Mouse (Mus musculus) olfactory bulb, adult 2 months (tissue): Measurements from ENCODE around the gene Sema4d. TPM values are rescaled to one million over a fixed set of nuclear protein-coding genes. Genes with fewer than 3 reads are reported as not detected.

ENCODE experiments used
- H3K27ac ChIP-seq: fragments of 200-500 bp; 2 replicates; pipeline ENCODE4 v1.5.1; 2012; ENCODE audit warnings: low read depth, low read length; ENCODE audit not compliant: insufficient read depth
- H3K4me1 ChIP-seq: fragments of 200-500 bp; 2 replicates; pipeline ENCODE4 v1.6.1; 2012; ENCODE audit warnings: low read length; ENCODE audit not compliant: control insufficient read depth, insufficient read depth
- H3K4me3 ChIP-seq: fragments of 200-500 bp; 2 replicates; pipeline ENCODE4 v1.5.1; 2012; ENCODE audit warnings: mild to moderate bottlenecking, low read depth, low read length, moderate library complexity; ENCODE audit not compliant: insufficient read depth
- CTCF ChIP-seq: fragments of 200-500 bp; IDR thresholded peaks from 2 replicates; pipeline ENCODE4 v1.5.1; 2012; ENCODE audit warnings: low read depth, mild to moderate bottlenecking, low read length, moderate library complexity; ENCODE audit not compliant: insufficient read depth
- POLR2A ChIP-seq: fragments of 200-500 bp; IDR thresholded peaks from 2 replicates; pipeline ENCODE4 v1.6.1; 2012; ENCODE audit warnings: mild to moderate bottlenecking, low read depth, low read length, moderate library complexity; ENCODE audit not compliant: insufficient read depth
- WGBS: fragments of 180-500 bp; shearing (Covaris S2); methylation state at CpG from one replicate; pipeline ENCODE4 v1.1.7; 2018; 5-methylcytosine and 5-hydroxymethylcytosine counted together
- polyA plus RNA-seq: library from polyadenylated mRNA; stranded (reverse); fragments of >200 nt; gene quantifications from 2 replicates; pipeline ENCODE4 v1.2.4, GENCODE M21; 2012; ENCODE audit warnings: low replicate concordance; ENCODE audit not compliant: missing spikeins, insufficient read depth, insufficient read length

Gene Sema4d
- polyA plus RNA-seq, 1 experiment: not detected

GRCm38 (mm10) chr13:51797899-51798746, 4.6 kb upstream of the Sema4d start:
- peak overlapping the region; percentile 19; the same call in 1 of the 2 replicates for H3K4me3 ChIP-seq
- 34% methylated on average over 8 of the region's 8 CpGs for WGBS
- TF ChIP-seq POLR2A (0 out of 2 replicates have a peak, but pooled peaks have one; percentile 40), CTCF (no peak)
- H3K4me1 ChIP-seq: peaks cover 35% of the 10 kb centered on the region
- H3K27ac ChIP-seq: peak overlapping the region; percentile 98

DNA sequence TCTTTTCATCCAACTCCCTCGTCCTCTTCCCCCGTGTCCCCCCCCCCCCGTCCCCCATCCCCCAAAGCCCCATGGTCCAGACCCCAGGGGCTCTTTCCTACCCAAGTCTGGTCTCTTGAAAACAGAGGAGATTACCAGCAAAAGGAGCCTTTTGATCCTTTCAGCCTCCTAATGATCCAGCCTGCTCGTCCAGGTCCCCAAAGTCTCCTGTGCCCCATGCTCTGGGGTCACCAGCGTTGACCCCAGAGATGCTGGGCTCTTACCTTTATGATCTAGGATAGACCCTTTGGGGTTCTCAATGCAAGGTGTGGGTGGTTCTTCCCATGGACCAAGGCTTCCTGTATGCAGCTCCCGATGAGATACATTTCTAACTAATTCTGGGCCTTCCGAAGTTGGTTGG, 401 bp upstream of the Sema4d start:
- H3K27ac ChIP-seq: no peak overlapping the region
- 53% methylated on average over 5 of the region's 7 CpGs for WGBS
- TF ChIP-seq POLR2A (no peak), CTCF (no peak)
- H3K4me3 ChIP-seq: no peak overlapping the region
- peaks cover 44% of the 10 kb centered on the region for H3K4me1 ChIP-seq

DNA sequence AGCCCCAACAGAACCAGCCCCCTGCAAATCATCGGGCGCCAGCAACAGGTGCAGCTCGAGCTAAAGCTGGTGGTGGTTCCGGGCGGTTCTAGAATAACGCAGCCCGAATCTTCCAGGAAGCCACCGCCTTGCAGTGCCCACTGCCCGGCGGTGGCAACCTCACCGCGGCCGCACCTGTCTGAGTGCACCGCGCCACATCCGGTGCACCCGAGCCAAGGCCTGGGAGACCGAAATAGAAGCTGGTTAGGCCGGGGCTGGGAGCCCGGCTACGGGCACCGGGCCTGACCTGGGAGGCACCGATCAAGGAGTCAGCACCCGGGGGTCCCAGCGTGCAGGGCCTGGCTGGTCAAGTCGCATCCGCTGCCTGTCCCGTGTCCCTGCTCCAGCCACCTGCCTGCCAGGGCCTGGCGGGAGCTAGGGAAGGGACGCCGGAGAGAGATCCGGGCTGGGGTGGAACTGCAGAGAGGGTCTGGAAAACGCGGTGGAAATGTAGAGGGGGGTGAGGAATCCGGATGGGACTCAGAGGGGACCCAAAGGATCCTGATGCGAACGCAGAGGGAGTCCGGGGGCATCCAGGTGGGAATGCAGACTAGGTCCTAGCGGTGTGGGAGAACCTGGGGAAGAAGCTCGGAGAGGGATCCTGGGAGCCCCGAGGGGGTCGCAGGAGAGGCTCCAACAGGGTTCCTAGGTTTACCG, 670 bp downstream of the Sema4d start:
- Histone ChIP-seq H3K4me1 (peaks cover 41% of the 10 kb centered on the region), H3K27ac (peak overlapping the region; percentile 74), H3K4me3 (peak overlapping the region; percentile 89)
- under 1% methylated on average over 43 of the region's 43 CpGs for WGBS
- TF ChIP-seq CTCF: no peak
- no peak; the same call in 1 of the 2 replicates for TF ChIP-seq POLR2A

DNA sequence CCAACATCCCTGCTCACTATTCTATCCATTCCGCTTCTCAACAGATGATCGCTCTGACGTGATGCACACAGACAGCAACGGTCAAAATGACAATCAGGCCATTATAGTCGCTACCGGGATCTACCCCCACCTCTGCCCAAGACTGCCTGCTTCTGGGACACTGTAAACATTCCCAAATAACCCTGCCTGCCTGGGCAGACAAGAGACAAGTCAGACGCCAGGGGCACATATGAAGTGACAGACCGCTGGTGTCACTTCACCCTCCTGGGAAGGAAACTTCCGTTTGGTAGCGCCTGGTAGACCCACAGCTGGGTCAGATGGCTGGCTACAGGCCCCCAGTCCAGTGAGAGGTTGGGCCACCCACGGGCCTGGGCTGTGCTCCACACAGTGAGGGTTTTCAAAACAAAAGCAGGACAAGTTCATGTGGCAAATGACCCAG, 1.4 kb downstream of the Sema4d start:
- Histone ChIP-seq H3K4me3 (peak overlapping the region; percentile 89), H3K27ac (peak overlapping the region; percentile 29; the same call in 1 of the 2 replicates), H3K4me1 (peaks cover 37% of the 10 kb centered on the region)
- WGBS: 24% methylated on average over 11 of the region's 11 CpGs
- TF ChIP-seq CTCF (no peak), POLR2A (no peak)

- 0 out of 2 replicates have a peak overlapping the region, but pooled peaks have one; percentile 29 for H3K27ac ChIP-seq
- TF ChIP-seq CTCF (no peak), POLR2A (no peak)
- 49% methylated on average over 3 of the region's 3 CpGs for WGBS
- peaks cover 39% of the 10 kb centered on the region for H3K4me1 ChIP-seq
- H3K4me3 ChIP-seq: peak overlapping the region; percentile 89
Observed at GRCm38 (mm10) chr13:51791604-51792003, 1.9 kb downstream of the Sema4d start.

- Histone ChIP-seq H3K4me3 (peak overlapping the region; percentile 89), H3K4me1 (peaks cover 34% of the 10 kb centered on the region), H3K27ac (no peak overlapping the region)
- TF ChIP-seq POLR2A (no peak), CTCF (no peak)
- WGBS: 50% methylated on average over 5 of the region's 5 CpGs
Observed at GRCm38 (mm10) chr13:51790793-51791192, 2.8 kb downstream of the Sema4d start.

GRCm38 (mm10) chr13:51787858-51788257, 5.7 kb downstream of the Sema4d start:
- Histone ChIP-seq H3K4me1 (peaks cover 50% of the 10 kb centered on the region), H3K4me3 (no peak overlapping the region), H3K27ac (no peak overlapping the region)
- TF ChIP-seq POLR2A (no peak), CTCF (no peak)
- 58% methylated on average over 2 of the region's 2 CpGs for WGBS

DNA sequence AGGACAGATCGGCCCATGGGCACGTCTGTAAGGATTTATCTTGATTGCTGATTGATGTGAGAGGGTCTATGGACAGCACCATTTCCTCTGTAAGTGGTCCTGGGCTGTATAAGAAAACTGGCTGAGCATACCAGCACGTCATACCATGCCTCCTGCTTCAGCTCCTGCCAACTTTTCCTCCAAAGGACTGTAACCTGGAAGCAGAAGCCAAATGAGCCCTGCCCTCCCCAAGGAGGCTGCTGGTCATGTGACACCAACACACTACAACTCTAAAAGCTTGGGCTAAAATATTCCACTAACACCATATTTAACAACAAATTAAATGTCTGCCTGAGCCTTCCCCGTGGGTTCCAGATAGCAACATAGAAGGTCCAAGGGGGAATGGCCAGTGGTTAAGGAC, 6.9 kb downstream of the Sema4d start:
- peaks cover 52% of the 10 kb centered on the region for H3K4me1 ChIP-seq
- no peak overlapping the region for H3K27ac ChIP-seq
- H3K4me3 ChIP-seq: no peak overlapping the region
- 85% methylated on average over 4 of the region's 4 CpGs for WGBS
- TF ChIP-seq POLR2A (no peak), CTCF (no peak)

DNA sequence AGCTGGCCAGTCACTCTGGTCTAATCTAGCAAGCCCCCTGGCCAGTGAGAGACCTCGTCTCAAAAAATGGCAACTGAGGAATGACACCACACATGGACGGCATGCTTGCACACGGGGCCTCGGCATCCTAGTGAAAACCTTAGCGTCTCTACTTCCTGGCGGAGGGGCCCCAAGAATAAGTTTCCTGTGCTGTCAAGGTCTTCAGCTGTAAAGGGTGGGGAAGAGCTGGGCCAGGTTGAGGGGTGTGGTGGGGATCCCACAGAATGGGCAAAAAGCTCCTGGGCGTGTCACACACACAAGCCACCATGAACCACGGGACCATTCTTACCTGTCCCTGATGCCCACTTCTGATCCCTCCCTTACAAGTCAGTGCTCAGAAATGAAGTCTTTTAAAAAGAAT, 9.1 kb downstream of the Sema4d start:
- peak overlapping the region; percentile 35; the same call in 1 of the 2 replicates for H3K27ac ChIP-seq
- 97% methylated on average over 8 of the region's 8 CpGs for WGBS
- peaks cover 38% of the 10 kb centered on the region for H3K4me1 ChIP-seq
- H3K4me3 ChIP-seq: no peak overlapping the region
- TF ChIP-seq POLR2A: no peak
